7 mouse cellular contexts compared by ENCODE assay signal in genomic region chr7:28796562-28796975, GRCm38 (mm10). TPM values are rescaled to one million over a fixed set of nuclear protein-coding genes. Genes with fewer than 3 reads are reported as not detected.
DNase-seq lines count a peak whose midpoint lies in the region; ATAC-seq lines count a peak whose summit lies in the region.

No protein-coding gene starts in this region.

- H3K36me3 ChIP-seq in limb, embryonic 15.5 days, result no peaks in the 10 kb centered on the region
- no peaks in the 10 kb centered on the region for H3K36me3 ChIP-seq in midbrain, embryonic 16.5 days (ENCODE audit: control insufficient read depth, insufficient read depth, low read length)

- peaks cover 18% of the 10 kb centered on the region for H3K4me1 ChIP-seq in limb, embryonic 15.5 days
- H3K4me1 ChIP-seq in midbrain, embryonic 16.5 days (ENCODE audit: control insufficient read depth, insufficient read depth, low read length), result 0 out of 2 replicates have a peak, but pooled peaks cover 4% of the 10 kb centered on the region

- H3K4me3 ChIP-seq in limb, embryonic 15.5 days, result peak overlapping the region; percentile 21
- peak overlapping the region; percentile 13 for H3K4me3 ChIP-seq in midbrain, embryonic 16.5 days (ENCODE audit: low read depth, low read length)

- H3K9me3 ChIP-seq in limb, embryonic 15.5 days, result no peaks in the 10 kb centered on the region
- H3K9me3 ChIP-seq in midbrain, embryonic 16.5 days (replicated peaks; ENCODE audit: control insufficient read depth, low read length, poor library complexity, severe bottlenecking), result no peaks in the 10 kb centered on the region

- H3K9ac ChIP-seq in limb, embryonic 15.5 days, result peak overlapping the region; percentile 42
- peak overlapping the region; percentile 21; the same call in 1 of the 2 replicates for H3K9ac ChIP-seq in midbrain, embryonic 16.5 days (ENCODE audit: low read depth, low read length)

- H3K4me2 ChIP-seq in limb, embryonic 15.5 days, result peak overlapping the region; percentile 36
- H3K4me2 ChIP-seq in midbrain, embryonic 16.5 days (ENCODE audit: low read length), result peak overlapping the region; percentile 38

- 17% methylated on average over 32 of the region's 32 CpGs for WGBS in limb, embryonic 15.5 days
- 12% methylated on average over 32 of the region's 32 CpGs for WGBS in midbrain, embryonic 16.5 days

- H3K27me3 ChIP-seq in limb, embryonic 15.5 days, result no peaks in the 10 kb centered on the region
- no peaks in the 10 kb centered on the region; the same call in 1 of the 2 replicates for H3K27me3 ChIP-seq in midbrain, embryonic 16.5 days (ENCODE audit: control insufficient read depth, insufficient read depth, low read depth, low read length)

- peak overlapping the region; percentile 67 for H3K27ac ChIP-seq in limb, embryonic 15.5 days
- no peak overlapping the region for H3K27ac ChIP-seq in midbrain, embryonic 16.5 days (ENCODE audit: low read length)

- DNase-seq in adrenal gland, postnatal 10 days, result peak; percentile 92
- peak; percentile 80 for DNase-seq in embryo, embryonic 11 days
- peak; percentile 81 for DNase-seq in kidney, adult 11 months
- DNase-seq in spleen, postnatal 10 days (ENCODE audit: low spot score in 2 of 2), result peak; percentile 75 to 86

- peak; percentile 87 for ATAC-seq in granulocyte monocyte progenitor cell, adult 5-6 weeks (replicated peaks; ENCODE audit: poor library complexity, severe bottlenecking)
- ATAC-seq in limb, embryonic 15.5 days (ENCODE audit: insufficient number of reproducible peaks, low FRiP score, low TSS enrichment, low read depth), result peak; percentile 12; the same call in 1 of the 2 replicates
- ATAC-seq in midbrain, embryonic 16.5 days, result peak; percentile 62

RNA-seq across cellular contexts. Expression of gene Rinl, which starts 7.8 kb away (rescaled TPM):
- 1 to 10 TPM; 3.7 to 4.9 TPM for total RNA-seq in adrenal gland, postnatal 10 days (2021)
- total RNA-seq in granulocyte monocyte progenitor cell, adult 5-6 weeks (2014; fragmentation: Nextera tagmentation), result 67.9 and 72.3 TPM in 2 replicates
- total RNA-seq in granulocyte monocyte progenitor cell, adult 5-6 weeks (2017), result 55.9 and 75.5 TPM in 2 replicates
- 4.7 and 5.6 TPM in 2 replicates for polyA plus RNA-seq in limb, embryonic 15.5 days (2015; fragmentation: Nextera tagmentation; extraction: Ambion mirVana)
- polyA plus RNA-seq in midbrain, embryonic 16.5 days (2015; fragmentation: Nextera tagmentation; extraction: Ambion mirVana), result 2.2 and 2.9 TPM in 2 replicates

RNA-seq across cellular contexts. Expression of gene Hnrnpl, which starts 11.8 kb away (rescaled TPM):
- 100 to 1,000 TPM; 459 to 528 TPM for total RNA-seq in adrenal gland, postnatal 10 days (2021)
- 466 and 510 TPM in 2 replicates for total RNA-seq in granulocyte monocyte progenitor cell, adult 5-6 weeks (2014; fragmentation: Nextera tagmentation)
- total RNA-seq in granulocyte monocyte progenitor cell, adult 5-6 weeks (2017), result 276 and 296 TPM in 2 replicates
- 201 and 221 TPM in 2 replicates for polyA plus RNA-seq in limb, embryonic 15.5 days (2015; fragmentation: Nextera tagmentation; extraction: Ambion mirVana)
- 134 and 152 TPM in 2 replicates for polyA plus RNA-seq in midbrain, embryonic 16.5 days (2015; fragmentation: Nextera tagmentation; extraction: Ambion mirVana)

RNA-seq across cellular contexts. Expression of gene Ech1, which starts 28.4 kb away (rescaled TPM):
- total RNA-seq in adrenal gland, postnatal 10 days (2021), result 1,000 to 10,000 TPM; 1,178 to 1,235 TPM
- 125 and 134 TPM in 2 replicates for total RNA-seq in granulocyte monocyte progenitor cell, adult 5-6 weeks (2014; fragmentation: Nextera tagmentation)
- 76.3 and 99.3 TPM in 2 replicates for total RNA-seq in granulocyte monocyte progenitor cell, adult 5-6 weeks (2017)
- 217 and 232 TPM in 2 replicates for polyA plus RNA-seq in limb, embryonic 15.5 days (2015; fragmentation: Nextera tagmentation; extraction: Ambion mirVana)
- polyA plus RNA-seq in midbrain, embryonic 16.5 days (2015; fragmentation: Nextera tagmentation; extraction: Ambion mirVana), result 86.6 and 96.4 TPM in 2 replicates

RNA-seq across cellular contexts. Expression of gene Nfkbib, which starts 29.3 kb away (rescaled TPM):
- 10 to 100 TPM; 25.1 to 25.3 TPM for total RNA-seq in adrenal gland, postnatal 10 days (2021)
- total RNA-seq in granulocyte monocyte progenitor cell, adult 5-6 weeks (2014; fragmentation: Nextera tagmentation), result 22.0 and 36.0 TPM in 2 replicates
- 20.0 and 24.1 TPM in 2 replicates for total RNA-seq in granulocyte monocyte progenitor cell, adult 5-6 weeks (2017)
- 41.5 and 49.2 TPM in 2 replicates for polyA plus RNA-seq in limb, embryonic 15.5 days (2015; fragmentation: Nextera tagmentation; extraction: Ambion mirVana)
- 52.0 and 64.7 TPM in 2 replicates for polyA plus RNA-seq in midbrain, embryonic 16.5 days (2015; fragmentation: Nextera tagmentation; extraction: Ambion mirVana)

RNA-seq across cellular contexts. Expression of gene Sirt2, which starts 30.0 kb away (rescaled TPM):
- 10 to 100 TPM; 68.8 to 74.9 TPM for total RNA-seq in adrenal gland, postnatal 10 days (2021)
- total RNA-seq in granulocyte monocyte progenitor cell, adult 5-6 weeks (2014; fragmentation: Nextera tagmentation), result 49.5 and 50.5 TPM in 2 replicates
- total RNA-seq in granulocyte monocyte progenitor cell, adult 5-6 weeks (2017), result 13.9 and 28.8 TPM in 2 replicates
- 79.8 and 96.9 TPM in 2 replicates for polyA plus RNA-seq in limb, embryonic 15.5 days (2015; fragmentation: Nextera tagmentation; extraction: Ambion mirVana)
- polyA plus RNA-seq in midbrain, embryonic 16.5 days (2015; fragmentation: Nextera tagmentation; extraction: Ambion mirVana), result 117 and 121 TPM in 2 replicates

Comparison
In these comparisons a context has a peak if more than half of its experiments do, and no peak if none do; other contexts are left out.
1. ATAC-seq: peak in every context shown above with its lines; median percentile 87 in granulocyte monocyte progenitor cell, adult 5-6 weeks; 62 in midbrain, embryonic 16.5 days; 12 in limb, embryonic 15.5 days.
2. RNA of gene Rinl, which starts 7.8 kb away (total RNA-seq): 55.9 to 75.5 TPM in granulocyte monocyte progenitor cell, adult 5-6 weeks; 3.7 to 4.9 TPM in adrenal gland, postnatal 10 days; every median in the first group is over 4 times any median in the second.
3. RNA of gene Ech1, which starts 28.4 kb away (total RNA-seq): 1,178 to 1,235 TPM in adrenal gland, postnatal 10 days; 76.3 to 134 TPM in granulocyte monocyte progenitor cell, adult 5-6 weeks; every median in the first group is over 4 times any median in the second.
4. Peak in every context shown above with its lines, with median percentiles within 50 percentile points of each other: DNase-seq.